Mouse (Mus musculus) heart, postnatal 10 days (tissue): ENCODE measurements at regions not wholly inside any gene's neighbourhood (a gene's known extent, or its start where the extent isn't known, plus 50 kb on each side); places are given as distances from the start of the nearest gene placed in this dataset.
"Not testable (repeated sequence)": the region's sequence is repeated elsewhere in the genome, so short reads cannot be mapped to it uniquely, and the experiment has no call there.

ENCODE experiments used
- DNase-seq, 2 experiments: peaks; one replicate each; pipeline ENCODE4 v3.0.0; 2021
- intact Hi-C: fragments of 180-260 bp; cut with DNase I; formaldehyde crosslinking; loops from one replicate; pipeline ENCODE4 v1.15.1; 2025

DNA sequence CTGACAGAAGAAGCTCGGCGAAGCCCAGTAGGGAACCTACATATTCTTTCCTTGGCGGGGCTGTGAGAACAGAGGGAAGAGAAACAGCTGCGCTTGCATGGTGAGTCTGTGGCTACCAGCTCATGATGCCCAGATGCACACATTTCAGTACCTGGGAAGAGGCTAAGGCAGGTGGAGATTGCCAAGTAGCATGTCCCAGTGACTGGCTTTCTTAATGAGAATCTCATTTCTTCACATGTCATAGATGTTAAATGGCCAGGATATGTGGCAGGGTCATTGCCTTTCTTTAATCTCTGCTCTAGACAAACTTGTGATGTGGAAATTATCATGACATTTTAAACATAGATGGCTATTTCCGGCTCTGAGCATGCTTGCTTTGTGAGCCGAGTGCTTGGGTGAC is 109.5 kb upstream of the Tns3 start:
- intact Hi-C loops = no loop called here
- DNase-seq = no peak

DNA sequence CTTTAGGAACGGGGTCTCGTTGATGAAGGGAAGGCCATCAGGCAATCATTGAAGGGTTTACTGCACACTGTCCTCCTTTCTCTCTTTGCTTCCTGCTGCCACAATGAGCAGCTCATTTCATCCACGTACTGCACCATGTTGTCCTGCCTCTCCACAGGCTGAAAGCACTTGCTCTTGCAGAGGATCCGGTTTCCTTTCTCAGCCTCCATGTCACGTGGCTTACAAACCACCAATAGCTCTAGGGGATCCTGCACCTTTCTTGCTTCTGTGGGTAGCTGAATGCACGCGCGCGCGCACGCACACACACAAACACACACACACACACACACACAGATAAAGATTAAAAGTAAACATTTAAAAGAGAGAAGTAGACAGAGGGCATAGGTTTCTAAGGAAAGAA is 108.9 kb upstream of the Tns3 start:
- intact Hi-C loops = no loop called here
- DNase-seq = no peak

GRCm38 (mm10) chr11:8772541-8772940 is 108.2 kb upstream of the Tns3 start:
- DNase-seq = peak; percentile 30 to 61
- intact Hi-C loops = no loop called here

- intact Hi-C loops, DNase-seq: not testable (repeated sequence)
Observed at GRCm38 (mm10) chr11:8768706-8769105, 104.4 kb upstream of the Tns3 start.

GRCm38 (mm10) chr11:8765541-8765885 is 101.2 kb upstream of the Tns3 start:
- intact Hi-C loops = no loop called here

DNA sequence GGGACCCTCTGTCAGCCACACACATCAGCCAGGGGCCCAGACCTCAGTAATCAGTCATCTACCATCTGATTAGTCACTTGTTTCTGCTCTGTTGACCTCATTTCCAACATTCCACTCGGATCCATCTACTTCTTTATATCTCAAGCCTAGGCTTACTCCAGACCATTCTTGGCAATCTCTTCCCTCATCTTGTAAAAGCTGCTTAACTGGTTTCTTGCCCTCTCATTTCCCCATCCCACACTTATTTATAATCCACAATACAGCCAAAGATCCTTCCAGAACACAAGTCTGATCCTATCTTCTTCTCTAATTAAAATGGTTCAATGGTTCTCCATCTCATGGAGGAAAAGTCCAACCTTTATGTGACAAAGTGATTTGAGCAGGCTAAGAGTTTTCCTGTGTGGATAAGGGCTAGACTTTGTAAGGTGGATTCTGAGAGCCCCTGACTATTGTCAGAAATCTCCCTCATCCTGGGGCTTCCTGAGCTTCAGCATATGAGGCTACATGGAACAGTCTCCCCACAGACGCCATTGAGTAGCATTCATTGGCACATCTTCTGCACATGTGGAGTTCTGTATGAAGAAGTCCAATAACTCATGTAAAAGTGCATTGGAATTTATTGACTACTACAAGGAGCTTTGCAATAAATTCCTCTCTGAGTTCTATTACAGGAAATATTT is 100.7 kb upstream of the Tns3 start:
- intact Hi-C loops = no loop called here
- DNase-seq = no peak

More at GRCm38 (mm10) chr11:8765541-8765885, 101.2 kb upstream of the Tns3 start:
- no peak for DNase-seq

DNA sequence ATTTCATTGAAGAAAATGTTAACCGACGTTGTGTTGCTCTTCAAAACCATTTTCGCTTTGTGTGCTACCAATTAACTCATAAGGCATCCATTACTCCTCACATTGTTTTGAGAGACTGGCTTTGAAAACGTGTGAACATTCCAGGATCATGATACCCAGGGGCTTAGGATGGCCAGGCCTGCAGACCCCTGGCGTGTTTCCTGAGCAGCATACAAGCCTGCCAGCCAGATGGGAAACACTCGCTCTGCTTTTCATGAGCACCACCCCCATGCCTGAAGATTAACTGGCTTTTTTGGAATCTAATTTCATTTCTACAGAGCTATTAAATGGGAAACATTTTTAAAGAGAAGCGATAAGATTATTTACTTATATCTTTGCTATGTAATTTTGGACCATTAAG is 99.1 kb upstream of the Tns3 start:
- no peak for DNase-seq
- intact Hi-C loops = no loop called here

- intact Hi-C loops = no loop called here
- DNase-seq = no peak
Observed at GRCm38 (mm10) chr11:8762133-8762532, 97.8 kb upstream of the Tns3 start.

GRCm38 (mm10) chr11:8761626-8762025 is 97.3 kb upstream of the Tns3 start:
- DNase-seq = no peak
- intact Hi-C loops = no loop called here

GRCm38 (mm10) chr11:8759858-8760257 is 95.5 kb upstream of the Tns3 start:
- intact Hi-C loops = no loop called here
- DNase-seq = no peak

GRCm38 (mm10) chr11:8754508-8754907 is 90.2 kb upstream of the Tns3 start:
- intact Hi-C loops, DNase-seq: not testable (repeated sequence)

DNA sequence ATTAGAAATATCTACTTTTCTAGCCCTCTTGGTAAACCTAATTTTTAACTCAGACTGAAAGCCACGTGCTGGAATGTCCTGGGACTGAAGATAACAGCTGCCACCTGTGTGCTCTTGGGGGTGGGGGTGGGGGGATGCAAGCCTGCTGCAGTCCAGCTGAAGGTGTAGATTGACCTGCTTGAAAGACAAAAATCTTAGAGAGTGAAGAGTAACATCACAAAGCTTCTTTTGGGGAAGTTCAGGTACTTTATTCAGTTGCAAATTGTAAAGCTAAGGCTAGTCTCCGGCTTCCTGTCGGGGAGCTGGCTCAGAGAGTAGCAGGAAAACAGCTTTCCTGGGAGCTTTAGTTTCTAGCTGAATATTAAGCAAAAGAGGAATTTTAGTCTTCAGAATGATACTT is 71.4 kb upstream of the Tns3 start:
- intact Hi-C loops, DNase-seq: not testable (repeated sequence)

DNA sequence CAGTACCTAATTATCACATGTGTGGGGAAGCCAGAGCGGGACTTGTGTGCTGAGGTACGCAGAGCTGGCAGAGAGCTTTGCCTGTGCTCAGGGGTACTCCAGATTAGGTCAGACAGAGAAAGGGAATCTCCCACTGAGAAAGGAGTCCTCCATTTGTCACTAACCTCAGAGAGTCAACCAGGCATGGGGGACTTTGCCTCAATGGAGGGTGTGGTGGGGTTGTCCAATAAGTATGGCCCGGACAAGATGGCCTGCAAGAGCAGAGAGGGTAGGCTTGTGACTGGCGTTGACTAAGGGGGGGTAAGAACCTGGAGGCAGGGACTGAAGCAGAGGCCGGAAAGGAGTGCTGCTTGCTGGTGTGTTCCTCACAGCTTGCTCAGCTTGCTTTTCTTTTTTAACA is 62.7 kb upstream of the Tns3 start:
- intact Hi-C loops = no loop called here
- DNase-seq = no peak

DNA sequence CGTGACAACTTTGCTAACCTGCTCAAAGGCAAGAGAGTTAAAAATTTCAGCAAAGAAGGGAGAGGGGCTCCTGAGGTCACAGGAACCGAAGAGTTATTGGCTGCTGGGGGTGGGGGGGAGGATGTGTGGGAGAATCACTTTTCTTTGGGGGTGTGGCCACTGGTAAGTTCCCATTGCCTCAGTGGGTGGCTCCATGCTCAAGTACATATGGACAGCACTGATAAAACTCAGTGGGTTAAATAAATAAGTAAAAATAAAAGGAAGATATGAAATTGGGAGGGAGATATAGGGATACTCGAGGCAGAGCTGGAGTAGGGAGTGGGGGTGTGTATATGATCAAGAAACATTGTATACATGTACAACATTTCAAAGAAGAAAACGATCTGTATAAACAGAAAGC is 61.2 kb upstream of the Tns3 start:
- intact Hi-C loops = no loop called here
- DNase-seq = no peak

- intact Hi-C loops = no loop called here
- no peak for DNase-seq
Observed at GRCm38 (mm10) chr11:8723102-8723640, 58.8 kb upstream of the Tns3 start.

DNA sequence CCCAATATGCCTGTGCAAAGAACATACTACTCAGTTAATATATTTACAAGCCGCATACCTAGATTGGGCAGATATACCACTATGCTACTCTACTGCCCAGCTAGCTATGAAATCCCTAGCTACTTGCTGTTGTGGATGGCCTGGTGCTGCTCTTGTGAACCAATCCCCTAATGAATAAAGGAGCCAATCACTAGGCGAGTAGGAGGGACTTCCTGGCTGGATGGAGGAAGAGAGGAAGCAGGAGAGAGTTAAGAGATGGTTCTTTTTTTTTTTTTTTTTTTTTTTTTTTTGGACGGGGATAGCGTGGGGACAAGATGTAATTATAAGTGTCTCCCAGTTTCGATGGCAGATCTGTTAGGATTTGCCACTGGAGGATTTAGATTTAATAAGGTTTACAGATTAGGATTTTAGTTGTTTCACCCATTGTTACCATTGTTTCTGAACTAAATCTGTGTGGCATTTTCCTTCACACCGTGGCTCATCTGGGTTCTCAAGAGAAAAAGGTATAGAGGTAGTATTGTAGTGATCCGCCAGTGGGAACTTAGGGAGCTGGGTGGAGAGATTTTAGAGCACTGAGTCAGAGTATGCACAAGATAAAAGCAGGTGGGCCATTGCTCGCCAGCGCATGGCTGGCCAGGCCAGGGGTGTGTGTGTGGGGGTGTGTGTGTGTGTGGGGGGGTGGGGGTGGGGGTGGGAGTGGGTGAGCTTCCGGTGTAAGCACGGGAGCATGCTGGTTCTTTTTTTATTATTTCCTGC is 55.1 kb upstream of the Tns3 start:
- intact Hi-C loops = no loop called here
- no peak for DNase-seq

- DNase-seq = no peak
- intact Hi-C loops = no loop called here
Observed at GRCm38 (mm10) chr11:8717774-8718173, 53.4 kb upstream of the Tns3 start.

DNA sequence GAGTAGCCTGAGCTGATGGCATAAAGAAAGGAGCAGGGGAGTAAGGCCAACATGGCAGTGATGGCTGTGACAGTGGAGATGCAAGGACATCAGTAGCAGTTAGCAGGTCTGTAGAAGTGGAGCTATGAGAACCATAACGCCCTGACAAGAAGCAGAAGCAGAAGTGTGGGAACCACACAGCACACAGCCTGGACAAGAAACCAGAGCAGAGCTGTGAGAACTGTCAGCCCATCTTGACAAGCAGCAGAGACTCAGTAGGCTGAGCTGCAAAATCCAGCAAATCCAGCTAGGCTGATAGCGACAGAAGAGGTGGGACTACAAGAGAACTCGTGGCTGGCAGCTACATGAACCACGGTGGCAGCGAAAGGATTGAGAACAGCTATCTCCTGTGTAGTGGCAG is 52.5 kb upstream of the Tns3 start:
- intact Hi-C loops = no loop called here
- no peak for DNase-seq

DNA sequence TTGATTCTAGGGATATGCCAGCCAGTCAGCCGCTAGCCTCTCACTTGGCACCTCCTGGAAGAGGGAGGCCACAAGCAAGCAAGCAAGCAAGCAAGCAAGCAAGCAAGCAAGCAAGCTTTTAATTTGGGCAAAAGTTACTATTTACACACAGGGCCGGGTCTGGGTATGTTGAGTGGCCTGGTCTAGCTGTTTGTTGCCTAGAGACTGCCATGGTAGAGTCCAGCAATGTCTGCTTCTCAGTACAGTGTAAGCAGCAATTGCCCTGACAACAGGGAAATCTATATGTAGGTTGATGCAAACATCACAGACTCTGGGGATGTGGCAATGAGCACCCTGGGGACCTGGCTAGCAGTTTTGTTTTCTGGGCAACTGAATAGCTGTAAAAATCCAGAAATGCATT is 51.4 kb upstream of the Tns3 start:
- DNase-seq = no peak
- intact Hi-C loops = no loop called here
